Mouse (Mus musculus): ENCODE data around the gene Cdc40.

Cdc40 gene

DNA sequence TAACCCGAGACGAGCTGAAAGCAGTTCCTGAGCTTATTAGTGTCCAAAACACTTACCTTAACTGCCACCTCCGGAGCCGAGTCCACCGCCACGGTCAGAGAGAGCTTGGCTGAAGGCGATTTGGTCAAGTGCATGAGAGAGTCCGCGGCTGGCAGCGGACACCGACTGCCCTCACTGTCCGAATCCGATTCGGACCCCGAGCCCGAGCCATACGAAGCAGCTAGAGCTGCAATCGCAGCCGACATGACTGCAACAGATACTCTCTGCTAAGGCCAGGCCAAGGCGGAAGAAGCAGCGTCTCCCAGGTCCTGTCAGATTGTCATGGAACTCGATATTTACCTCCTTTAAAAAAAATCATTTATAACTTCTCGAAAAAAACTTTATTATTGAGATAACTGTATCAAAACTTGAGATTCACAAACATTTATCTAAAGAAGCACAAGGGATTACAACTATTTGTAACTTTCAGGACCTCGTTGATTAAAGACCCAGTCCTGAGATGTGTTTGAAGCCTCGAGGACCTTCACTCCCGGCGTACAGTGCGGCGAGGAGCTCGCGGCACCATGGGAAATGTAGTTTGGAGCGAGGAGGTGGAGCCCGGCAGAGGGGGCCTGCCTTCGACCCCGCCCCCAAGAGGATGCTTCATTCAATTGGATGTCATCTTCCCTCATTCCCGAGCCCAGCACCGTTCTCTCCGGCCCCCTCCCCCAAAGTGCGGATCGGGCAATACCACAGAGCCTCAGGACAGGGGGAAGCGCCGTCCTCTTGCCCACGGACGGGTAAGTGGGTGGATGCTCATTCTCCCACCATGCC lies at the start of gene Cdc40, which contains the start of gene Wasf1:
TSS of gene Cdc40 (minus strand) at position 481 of the 813 bp plus-strand sequence.
TSS of gene Wasf1 (plus strand) at position 645 of the 813 bp plus-strand sequence.
- DNase-seq (ENCODE audit: low read depth), result peak; percentile 95

DNA sequence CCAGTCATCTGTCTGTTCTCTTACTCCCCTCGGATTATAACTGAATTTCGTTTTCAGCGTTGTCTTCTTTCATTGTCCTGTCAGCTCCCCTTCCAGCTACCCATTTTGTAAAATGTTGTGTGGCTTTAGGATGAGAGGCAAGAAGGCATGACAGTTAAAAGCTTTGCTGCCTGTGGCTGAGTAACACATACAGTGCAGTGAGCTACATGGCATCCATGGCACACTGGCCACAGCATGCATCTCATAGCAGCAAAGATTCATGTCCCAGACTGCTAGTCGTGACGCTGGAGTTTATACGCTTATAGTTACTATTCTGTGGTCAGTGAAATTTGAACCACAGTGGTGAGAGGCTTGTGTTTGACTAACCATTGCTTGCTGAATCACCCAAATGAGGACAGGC lies 36.4 kb upstream of the Cdc40 start:
- DNase-seq (ENCODE audit: low read depth), result no peak

- DNase-seq (ENCODE audit: low read depth), result no peak
These were observed 35.7 kb upstream of the Cdc40 start for GRCm38 (mm10) chr10:40918669-40919440.

DNA sequence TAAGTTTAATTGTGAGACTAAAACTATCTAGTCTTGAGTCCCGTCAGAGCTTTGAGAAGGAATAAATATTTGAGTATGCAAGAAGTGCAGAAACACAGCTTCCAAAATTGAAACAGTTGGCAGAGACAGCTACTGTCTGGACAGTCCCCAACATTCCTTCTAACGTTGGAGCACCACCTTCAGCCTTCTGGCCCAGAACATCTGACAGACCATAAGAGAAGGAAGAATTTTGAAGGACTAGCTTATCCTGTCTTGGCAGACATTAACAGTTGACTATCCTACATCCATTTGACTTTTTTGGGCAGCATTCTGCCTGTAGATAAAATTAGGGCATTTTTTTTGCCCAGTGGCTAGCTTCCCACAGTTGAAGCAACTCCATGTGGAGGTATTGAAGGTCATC lies 32.1 kb upstream of the Cdc40 start:
- DNase-seq (ENCODE audit: low read depth), result no peak

DNA sequence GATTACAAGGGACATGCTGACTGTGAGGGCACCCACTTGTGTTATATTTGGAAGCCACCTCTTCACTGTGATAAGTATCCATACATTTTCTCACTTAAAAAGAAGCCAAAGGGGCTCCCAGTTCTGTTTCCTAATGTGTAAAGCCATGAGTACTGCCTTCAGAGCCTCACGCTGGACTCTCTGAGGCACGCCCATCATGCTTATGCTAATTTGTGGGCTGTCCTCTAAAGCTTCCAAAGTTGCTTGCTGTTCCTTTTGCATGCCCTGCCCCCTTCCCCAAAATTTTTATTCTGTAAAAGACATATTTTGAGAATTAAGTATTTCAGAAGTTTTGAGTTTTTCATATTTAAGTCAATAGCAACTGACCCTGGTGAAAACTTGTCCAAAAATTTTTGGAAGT lies 27.7 kb upstream of the Cdc40 start:
- DNase-seq (ENCODE audit: low read depth), result no peak

DNA sequence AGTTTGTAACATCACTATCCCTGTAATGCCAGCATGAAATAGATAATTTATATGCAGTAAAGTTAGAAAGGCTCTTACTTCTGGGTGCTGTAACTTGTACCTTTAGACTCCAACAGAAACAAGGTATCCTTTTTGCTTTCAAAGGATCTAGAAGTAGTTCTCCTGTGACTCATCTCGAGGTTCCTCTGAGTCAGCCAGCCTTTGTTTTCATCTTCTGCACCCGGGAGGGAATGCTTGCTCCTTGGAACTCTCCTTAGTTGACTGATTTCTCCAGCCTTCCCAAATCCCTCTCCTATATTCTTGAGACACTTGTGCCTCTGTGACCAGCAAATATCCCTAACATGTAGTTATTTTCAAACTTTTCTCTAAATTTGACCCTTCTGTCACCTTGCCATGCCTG lies 25.5 kb upstream of the Cdc40 start:
- DNase-seq (ENCODE audit: low read depth), result no peak

DNA sequence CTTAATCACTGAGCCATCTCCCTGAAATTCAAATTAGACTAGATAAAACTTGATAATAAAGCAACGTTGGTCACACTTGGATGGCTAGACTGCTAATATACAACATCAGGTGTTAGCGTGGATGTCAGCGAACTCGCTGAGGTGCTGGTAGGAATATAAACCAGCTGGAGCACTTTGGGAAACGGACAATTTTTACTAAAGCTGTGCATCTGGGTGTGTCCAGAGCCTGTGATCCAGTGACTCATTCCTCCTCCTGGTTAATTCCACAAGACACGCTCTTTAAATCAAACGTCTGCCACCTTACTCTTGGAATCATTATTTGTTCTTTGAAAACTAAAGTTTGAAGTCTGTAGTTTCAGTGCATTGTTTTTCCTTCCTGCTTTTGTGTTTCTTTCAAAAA lies 23.7 kb upstream of the Cdc40 start:
- no peak for DNase-seq (ENCODE audit: low read depth)

- no peak for DNase-seq (ENCODE audit: low read depth)
These were observed 23.0 kb upstream of the Cdc40 start for GRCm38 (mm10) chr10:40906131-40906530.

- DNase-seq (ENCODE audit: low read depth), result no peak
These were observed 18.7 kb upstream of the Cdc40 start for GRCm38 (mm10) chr10:40901786-40902185.

DNA sequence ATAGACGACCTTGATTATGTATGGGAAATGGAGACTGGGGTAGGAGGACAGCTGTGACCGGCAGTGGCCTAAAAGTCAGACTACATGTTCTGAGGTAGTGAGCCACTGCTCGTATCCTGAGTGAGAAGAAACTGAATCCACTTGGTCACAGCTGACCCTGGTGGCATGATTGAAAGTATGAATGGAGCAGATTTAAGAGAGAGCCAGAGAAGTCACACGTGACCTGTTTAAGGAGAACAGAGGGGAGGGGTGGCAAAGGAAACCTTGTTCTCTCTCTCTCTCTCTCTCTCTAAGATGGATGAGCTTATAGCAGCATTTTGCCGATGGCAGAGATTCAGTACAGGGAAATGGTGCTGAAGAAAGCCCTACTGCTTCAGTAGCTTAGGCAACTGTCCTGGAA lies 13.5 kb upstream of the Cdc40 start:
- DNase-seq (ENCODE audit: low read depth), result no peak

DNA sequence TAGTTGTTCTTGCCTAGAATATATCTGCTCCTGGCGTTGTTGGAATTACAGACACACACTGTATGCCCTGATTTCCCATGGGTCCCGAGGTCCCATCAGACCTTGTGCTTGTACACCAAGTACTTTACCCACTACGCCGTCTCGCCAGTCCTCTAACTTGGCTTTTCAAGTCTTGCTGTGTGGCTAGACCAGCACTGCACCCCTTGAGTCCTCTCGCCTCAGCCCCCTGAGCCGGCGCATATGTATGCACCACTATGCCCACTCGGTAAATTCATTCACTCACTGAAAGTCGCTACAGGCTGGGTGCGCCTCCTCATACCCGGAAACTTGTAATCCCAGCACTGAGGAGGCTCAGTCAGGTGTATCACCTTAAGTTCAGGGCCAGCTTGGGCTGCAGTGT lies 12.7 kb upstream of the Cdc40 start:
- DNase-seq (ENCODE audit: low read depth), result no peak

- DNase-seq (ENCODE audit: low read depth), result no peak
These were observed 6.0 kb upstream of the Cdc40 start for GRCm38 (mm10) chr10:40889146-40889545.

DNA sequence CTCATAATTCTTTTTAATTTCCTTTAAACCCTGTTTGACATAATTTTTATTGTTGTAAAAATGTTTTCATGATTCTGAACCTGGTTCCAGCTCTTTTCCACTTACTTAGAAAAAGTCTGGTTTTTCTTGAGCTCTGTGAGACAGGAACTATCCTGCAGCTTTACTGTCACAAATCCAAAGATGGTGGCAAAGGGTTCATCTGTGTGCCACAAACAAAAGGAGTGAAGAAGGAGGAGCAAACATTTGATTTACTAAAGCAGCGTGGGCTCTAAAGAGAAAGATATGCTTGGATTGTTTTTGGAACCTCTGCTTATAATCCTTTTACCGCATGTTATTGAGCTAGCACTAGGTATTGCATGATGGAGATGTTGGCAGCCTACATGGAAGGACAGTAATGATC lies 4.2 kb upstream of the Cdc40 start:
- no peak for DNase-seq (ENCODE audit: low read depth)

GRCm38 (mm10) chr10:40885432-40885831 lies 2.3 kb upstream of the Cdc40 start:
- peak; percentile 10 for DNase-seq (ENCODE audit: low read depth)

- peak; percentile 37 for DNase-seq (ENCODE audit: low read depth)
These were observed 1.2 kb upstream of the Cdc40 start for GRCm38 (mm10) chr10:40884279-40884806.

DNA sequence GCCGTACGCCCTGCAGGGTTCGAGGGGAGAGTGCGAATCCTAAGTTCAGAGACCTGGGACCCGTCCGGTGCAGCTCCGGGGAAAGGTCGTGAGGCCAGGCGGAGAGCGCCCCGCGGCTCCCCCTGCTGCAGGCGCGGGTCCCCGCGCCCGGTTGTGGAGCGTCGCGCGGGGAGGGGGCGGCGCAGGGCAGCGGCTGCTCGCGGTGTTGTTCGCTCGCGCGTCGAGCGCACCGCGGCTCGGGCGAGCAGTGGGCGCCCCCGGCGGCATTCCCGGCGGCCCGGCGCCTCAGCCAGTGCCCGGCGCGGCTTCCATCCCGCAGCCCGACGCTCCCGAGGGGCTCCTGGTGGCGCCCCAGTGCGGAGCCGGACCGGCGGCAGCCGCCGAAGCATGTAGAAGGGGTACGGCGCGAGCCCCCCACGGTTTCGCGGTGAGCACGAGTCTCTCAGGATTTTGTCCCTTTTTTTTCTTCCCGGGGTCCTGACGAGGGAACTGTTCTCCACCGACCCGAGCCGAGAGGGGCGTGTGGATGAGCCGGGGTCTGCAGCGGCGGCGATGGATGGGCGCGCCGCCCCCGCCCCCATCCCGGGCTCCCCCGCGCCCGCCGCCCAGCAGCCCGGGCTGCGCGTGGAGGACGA lies 650 bp upstream of the Cdc40 start:
- DNase-seq (ENCODE audit: low read depth), result no peak

- DNase-seq (ENCODE audit: low read depth), result no peak
These were observed 778 bp downstream of the Cdc40 start for GRCm38 (mm10) chr10:40882333-40882732.

DNA sequence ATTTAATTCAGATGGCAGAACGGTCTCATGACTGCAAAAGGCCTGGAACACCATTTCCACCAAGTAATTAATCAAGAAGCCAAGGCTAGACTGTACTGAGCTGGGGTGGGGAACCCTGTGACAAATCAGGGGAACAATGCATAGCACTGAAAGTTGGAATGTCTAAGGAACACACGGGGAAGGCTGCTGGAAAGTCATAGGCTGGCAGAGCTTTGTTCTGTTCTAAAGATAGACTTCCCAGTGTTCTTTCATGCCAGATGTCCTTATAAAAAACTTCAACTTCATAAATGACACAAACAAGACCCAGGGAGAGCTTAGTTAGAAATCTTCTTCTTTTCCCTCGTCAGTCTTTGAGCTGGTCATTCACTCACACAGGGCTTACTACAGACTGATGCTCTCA lies 1.9 kb downstream of the Cdc40 start:
- DNase-seq (ENCODE audit: low read depth), result no peak

- peak; percentile 30 for DNase-seq (ENCODE audit: low read depth)
These were observed 3.1 kb downstream of the Cdc40 start for GRCm38 (mm10) chr10:40879969-40880368.

GRCm38 (mm10) chr10:40878246-40878645 lies 4.9 kb downstream of the Cdc40 start:
- DNase-seq (ENCODE audit: low read depth), result peak; percentile 68

- no peak for DNase-seq (ENCODE audit: low read depth)
These were observed 11.1 kb downstream of the Cdc40 start for GRCm38 (mm10) chr10:40872052-40872451.

DNA sequence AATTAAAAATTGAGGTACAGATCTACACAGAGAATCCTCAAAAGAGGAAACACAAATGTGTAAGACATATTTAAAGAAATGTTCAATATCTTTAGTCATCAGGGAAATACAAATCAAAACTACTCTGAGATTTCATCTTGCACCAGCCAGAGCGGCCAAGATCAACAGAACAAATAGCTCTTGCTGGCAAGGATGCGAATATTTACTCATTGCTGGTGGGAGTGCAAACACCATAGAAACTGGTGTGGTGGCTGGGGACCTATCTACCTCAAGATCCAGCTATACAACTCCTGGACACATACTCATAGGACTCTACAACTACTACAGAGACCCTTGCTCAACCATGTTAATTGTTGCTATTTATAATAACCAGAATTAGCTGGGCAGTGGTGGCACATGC lies 11.8 kb downstream of the Cdc40 start:
- DNase-seq (ENCODE audit: low read depth), result no peak

DNA sequence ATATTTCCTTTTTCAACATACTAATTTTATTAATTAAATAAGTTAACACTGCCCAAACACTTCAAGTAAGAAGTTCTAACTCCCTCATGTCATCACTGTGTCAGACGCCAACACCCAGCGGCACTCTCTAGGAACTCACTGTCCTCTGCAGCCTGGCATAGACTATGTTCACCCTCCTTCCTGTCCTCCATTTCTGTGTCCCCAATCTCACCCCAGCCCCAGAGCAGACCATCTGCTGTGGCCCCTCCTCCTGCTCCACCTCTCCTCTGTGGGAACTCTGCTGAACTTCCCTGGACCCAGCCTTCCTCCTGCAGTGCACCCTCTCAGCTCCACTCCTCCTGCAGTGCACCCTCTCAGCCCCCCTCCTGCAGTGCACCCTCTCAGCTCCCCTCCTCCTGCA lies 15.0 kb downstream of the Cdc40 start:
- DNase-seq (ENCODE audit: low read depth), result no peak
